Mouse (Mus musculus) myocyte (in vitro differentiated cells): ENCODE results near the gene Mrtfb. TPM values are rescaled to one million over a fixed set of nuclear protein-coding genes. Genes with fewer than 3 reads are reported as not detected.

Source experiments
- H3K27me3 ChIP-seq: one replicate; pipeline ENCODE4 v1.6.1; 2011; ENCODE audit not compliant: control insufficient read depth, insufficient read depth, insufficient read length
- H3K36me3 ChIP-seq: one replicate; pipeline ENCODE4 v1.6.1; 2011; ENCODE audit not compliant: control insufficient read depth, insufficient read depth
- H3K4me2 ChIP-seq: one replicate; pipeline ENCODE4 v1.6.1; 2011; ENCODE audit warnings: low read depth, control low read depth
- H3K4me3 ChIP-seq: one replicate; pipeline ENCODE4 v1.5.1; 2011; ENCODE audit warnings: mild to moderate bottlenecking, control low read depth, moderate library complexity
- H3K79me2 ChIP-seq: one replicate; pipeline ENCODE4 v1.6.1; 2011; ENCODE audit not compliant: control insufficient read depth, insufficient read depth
- H3ac ChIP-seq: one replicate; pipeline ENCODE4 v1.6.1; 2011; ENCODE audit not compliant: control insufficient read depth, insufficient read length
- CEBPB ChIP-seq: IDR thresholded peaks from 2 replicates; pipeline ENCODE4 v1.6.1; 2011; ENCODE audit warnings: mild to moderate bottlenecking, moderate library complexity; ENCODE audit not compliant: poor library complexity, insufficient read depth, severe bottlenecking
- E2F4 ChIP-seq: IDR thresholded peaks from one replicate; pipeline ENCODE4 v1.6.1; 2011; ENCODE audit warnings: mild to moderate bottlenecking, control low read depth, moderate library complexity; ENCODE audit not compliant: insufficient read depth
- MAX ChIP-seq: IDR thresholded peaks from one replicate; pipeline ENCODE4 v1.6.1; 2011; ENCODE audit warnings: low read depth, mild to moderate bottlenecking, control low read depth
- MYOD1 ChIP-seq, 3 experiments: IDR thresholded peaks; one replicate each; pipeline ENCODE4 v1.6.1; 2011; ENCODE audit warnings: control low read depth in 2 of 3, low read depth in 2 of 3, mild to moderate bottlenecking in 2 of 3, moderate library complexity in 1 of 3; ENCODE audit not compliant: insufficient read length in 2 of 3, control insufficient read depth in 1 of 3
- MYOG ChIP-seq, 3 experiments: IDR thresholded peaks; one replicate each; pipeline ENCODE4 v1.6.1; 2011; ENCODE audit warnings: control low read depth in 2 of 3, low read depth in 2 of 3, mild to moderate bottlenecking in 2 of 3; ENCODE audit not compliant: insufficient read length in 2 of 3, control insufficient read depth in 1 of 3, insufficient read depth in 1 of 3
- POLR2A ChIP-seq: IDR thresholded peaks from one replicate; pipeline ENCODE4 v1.6.1; 2011; ENCODE audit warnings: low read depth, mild to moderate bottlenecking, control low read depth, moderate library complexity; ENCODE audit not compliant: insufficient read length
- POLR2AphosphoS2 ChIP-seq: IDR thresholded peaks from one replicate; pipeline ENCODE4 v1.6.1; 2011; ENCODE audit warnings: low read depth, control low read depth; ENCODE audit not compliant: insufficient read length
- REST ChIP-seq: IDR thresholded peaks from one replicate; pipeline ENCODE4 v1.6.1; 2011; ENCODE audit warnings: mild to moderate bottlenecking, control low read depth, moderate library complexity; ENCODE audit not compliant: insufficient read depth, insufficient read length
- SRF ChIP-seq: IDR thresholded peaks from one replicate; pipeline ENCODE4 v1.6.1; 2011; ENCODE audit warnings: low read depth; ENCODE audit not compliant: control insufficient read depth, insufficient read length
- TCF12 ChIP-seq: IDR thresholded peaks from one replicate; pipeline ENCODE4 v1.6.1; 2011; ENCODE audit warnings: mild to moderate bottlenecking, control low read depth; ENCODE audit not compliant: poor library complexity, insufficient read depth, severe bottlenecking
- TCF3 ChIP-seq: IDR thresholded peaks from one replicate; pipeline ENCODE4 v1.6.1; 2011; ENCODE audit warnings: low read depth, control low read depth; ENCODE audit not compliant: insufficient read length
- USF1 ChIP-seq: IDR thresholded peaks from one replicate; pipeline ENCODE4 v1.6.1; 2011; ENCODE audit warnings: low read depth, mild to moderate bottlenecking, control low read depth, moderate library complexity
- polyA plus RNA-seq: library from polyadenylated mRNA; unstranded; fragments of >200 nt; fragmentation: generic; extraction: Trizol; gene quantifications from one replicate; pipeline ENCODE4 v1.2.1, GENCODE M21; 2012; ENCODE audit warnings: missing spikeins

Gene Mrtfb
- polyA plus RNA-seq, 1 experiment = 5.2 TPM

- no peak for TF ChIP-seq MAX
- Histone ChIP-seq H3K4me2 (no peak overlapping the region), H3ac (no peak overlapping the region)
Measured at GRCm38 (mm10) chr16:13435627-13436026, 179.3 kb downstream of the Mrtfb start.

GRCm38 (mm10) chr16:13437037-13437769 lies 180.9 kb downstream of the Mrtfb start:
- no peaks in the 10 kb centered on the region for H3K27me3 ChIP-seq
- H3ac ChIP-seq = peak overlapping the region; percentile 10
- peak overlapping the region; percentile 83 for H3K4me2 ChIP-seq
- no peaks in the 10 kb centered on the region for H3K36me3 ChIP-seq
- peak overlapping the region; percentile 53 for H3K4me3 ChIP-seq
- 0 out of 2 replicates have a peak, but pooled peaks have one; percentile 15 for TF ChIP-seq CEBPB
- peak; percentile 48 for TF ChIP-seq SRF
- TF ChIP-seq REST = no peak
- TF ChIP-seq TCF12 = no peak
- no peak for TF ChIP-seq POLR2A
- no peak for TF ChIP-seq MYOD1 (IDR thresholded peaks at IDR 0.05; ENCODE audit: control insufficient read depth in 1 of 3, insufficient read length in 2 of 3, low read depth in 2 of 3)
- TF ChIP-seq MAX = no peak
- TF ChIP-seq POLR2AphosphoS2 = no peak
- TF ChIP-seq E2F4 = no peak
- TF ChIP-seq MYOG (IDR thresholded peaks at IDR 0.05; ENCODE audit: control insufficient read depth in 1 of 3, insufficient read depth in 1 of 3, insufficient read length in 2 of 3, low read depth in 2 of 3) = peak in 1 of 3 experiments; percentile 67
- TF ChIP-seq USF1 = no peak
- no peak for TF ChIP-seq TCF3
- H3K79me2 ChIP-seq = no peaks in the 10 kb centered on the region

More at GRCm38 (mm10) chr16:13435627-13436026, 179.3 kb downstream of the Mrtfb start:
- Histone ChIP-seq H3K27me3 (no peaks in the 10 kb centered on the region), H3K36me3 (no peaks in the 10 kb centered on the region), H3K79me2 (no peaks in the 10 kb centered on the region), H3K4me3 (no peak overlapping the region)

DNA sequence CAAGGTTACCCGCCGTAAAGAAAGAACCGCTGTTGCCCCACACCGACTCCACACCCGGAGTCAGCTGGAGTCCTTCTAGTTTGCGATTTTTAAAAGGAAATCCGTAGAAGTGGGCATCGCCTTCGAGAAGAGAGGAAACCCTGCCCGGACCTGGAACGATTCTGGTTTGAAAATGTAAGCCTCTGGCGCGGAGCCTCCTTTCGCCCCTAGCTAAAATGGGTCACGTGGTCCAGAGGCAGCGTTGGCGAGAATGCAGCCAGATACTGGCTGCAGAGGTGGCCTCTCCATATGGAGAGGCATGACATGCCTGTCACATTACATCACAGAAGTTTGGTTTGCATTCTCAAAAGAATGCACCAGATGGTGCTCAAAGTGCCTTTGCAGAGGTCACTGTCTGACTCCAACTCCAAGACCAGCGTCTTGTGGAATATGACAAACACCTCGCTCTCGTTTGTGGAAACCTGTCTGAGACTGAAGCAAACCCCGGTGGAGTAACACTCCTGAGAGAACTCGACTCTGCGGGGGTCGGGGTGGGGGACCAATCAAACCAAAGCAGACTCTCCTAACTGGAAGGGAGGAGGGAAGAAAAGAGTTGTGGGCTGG lies 181.6 kb downstream of the Mrtfb start:
- Histone ChIP-seq H3K27me3 (no peaks in the 10 kb centered on the region), H3K4me3 (peak overlapping the region; percentile 53), H3ac (peak overlapping the region; percentile 10), H3K79me2 (no peaks in the 10 kb centered on the region), H3K36me3 (no peaks in the 10 kb centered on the region), H3K4me2 (peak overlapping the region; percentile 83)
- TF ChIP-seq USF1 (peak; percentile 96), TCF3 (no peak), MYOG (IDR thresholded peaks at IDR 0.05; ENCODE audit: control insufficient read depth in 1 of 3, insufficient read depth in 1 of 3, insufficient read length in 2 of 3, low read depth in 2 of 3) (no peak)

- no peak overlapping the region for H3K4me2 ChIP-seq
- TF ChIP-seq SRF (no peak), MYOD1 (IDR thresholded peaks at IDR 0.05; ENCODE audit: control insufficient read depth in 1 of 3, insufficient read length in 2 of 3, low read depth in 2 of 3) (no peak), MYOG (IDR thresholded peaks at IDR 0.05; ENCODE audit: control insufficient read depth in 1 of 3, insufficient read depth in 1 of 3, insufficient read length in 2 of 3, low read depth in 2 of 3) (no peak), CEBPB (no peak), POLR2AphosphoS2 (no peak), MAX (no peak), REST (no peak), POLR2A (no peak), TCF3 (no peak), E2F4 (no peak), TCF12 (no peak), USF1 (no peak)
- no peaks in the 10 kb centered on the region for H3K27me3 ChIP-seq
- H3ac ChIP-seq = no peak overlapping the region
- no peaks in the 10 kb centered on the region for H3K36me3 ChIP-seq
- H3K4me3 ChIP-seq = no peak overlapping the region
- H3K79me2 ChIP-seq = no peaks in the 10 kb centered on the region
Measured at GRCm38 (mm10) chr16:13440468-13440867, 184.2 kb downstream of the Mrtfb start.

GRCm38 (mm10) chr16:13443764-13444163 lies 187.5 kb downstream of the Mrtfb start:
- no peak overlapping the region for H3K4me3 ChIP-seq
- H3K36me3 ChIP-seq = no peaks in the 10 kb centered on the region
- H3K79me2 ChIP-seq = no peaks in the 10 kb centered on the region
- no peak overlapping the region for H3ac ChIP-seq
- TF ChIP-seq TCF12 (no peak), MYOG (IDR thresholded peaks at IDR 0.05; ENCODE audit: control insufficient read depth in 1 of 3, insufficient read depth in 1 of 3, insufficient read length in 2 of 3, low read depth in 2 of 3) (no peak), E2F4 (no peak), MAX (no peak), POLR2AphosphoS2 (no peak), REST (no peak), SRF (no peak), USF1 (no peak)
- no peak overlapping the region for H3K4me2 ChIP-seq
- H3K27me3 ChIP-seq = no peaks in the 10 kb centered on the region
